Mouse (Mus musculus) C2C12 (cell line): ENCODE results near the gene Hmgn1.

ENCODE experiments used
- CTCF ChIP-seq: IDR thresholded peaks from one replicate; pipeline ENCODE4 v1.5.1; 2011; ENCODE audit not compliant: control insufficient read depth, insufficient read depth, insufficient read length
- FOSL1 ChIP-seq: IDR thresholded peaks from one replicate; pipeline ENCODE4 v1.8.0; 2011; ENCODE audit warnings: mild to moderate bottlenecking, low read length; ENCODE audit not compliant: poor library complexity, insufficient read depth, severe bottlenecking
- MAX ChIP-seq: IDR thresholded peaks from one replicate; pipeline ENCODE4 v1.6.1; 2011; ENCODE audit warnings: mild to moderate bottlenecking, control low read depth
- MYOD1 ChIP-seq: IDR thresholded peaks from one replicate; pipeline ENCODE4 v1.6.1; 2011; ENCODE audit warnings: low read depth; ENCODE audit not compliant: control insufficient read depth, insufficient read length
- USF1 ChIP-seq: IDR thresholded peaks from one replicate; pipeline ENCODE4 v1.6.1; 2011; ENCODE audit warnings: low read depth, mild to moderate bottlenecking, control low read depth, moderate library complexity

GRCm38 (mm10) chr16:96088120-96088519 is 39.4 kb downstream of the Hmgn1 start:
- TF ChIP-seq CTCF (no peak), MAX (no peak), MYOD1 (no peak), FOSL1 (no peak), USF1 (no peak)
